Mouse (Mus musculus) thymus, adult 2 months (tissue): ENCODE data around the gene Slfn2.

Source experiments
- CTCF ChIP-seq: fragments of 200-500 bp; IDR thresholded peaks from 2 replicates; pipeline ENCODE4 v1.5.1; 2012; ENCODE audit warnings: mild to moderate bottlenecking, control low read depth, low read length, moderate library complexity, borderline replicate concordance; ENCODE audit not compliant: control insufficient read depth, poor library complexity, insufficient read depth; ENCODE audit errors: extremely low read depth
- POLR2A ChIP-seq: fragments of 200-500 bp; IDR thresholded peaks from 2 replicates; pipeline ENCODE4 v1.6.1; 2012; ENCODE audit warnings: mild to moderate bottlenecking, low read length, control low read depth, moderate library complexity; ENCODE audit not compliant: control insufficient read depth, poor library complexity, insufficient read depth; ENCODE audit errors: extremely low read depth

DNA sequence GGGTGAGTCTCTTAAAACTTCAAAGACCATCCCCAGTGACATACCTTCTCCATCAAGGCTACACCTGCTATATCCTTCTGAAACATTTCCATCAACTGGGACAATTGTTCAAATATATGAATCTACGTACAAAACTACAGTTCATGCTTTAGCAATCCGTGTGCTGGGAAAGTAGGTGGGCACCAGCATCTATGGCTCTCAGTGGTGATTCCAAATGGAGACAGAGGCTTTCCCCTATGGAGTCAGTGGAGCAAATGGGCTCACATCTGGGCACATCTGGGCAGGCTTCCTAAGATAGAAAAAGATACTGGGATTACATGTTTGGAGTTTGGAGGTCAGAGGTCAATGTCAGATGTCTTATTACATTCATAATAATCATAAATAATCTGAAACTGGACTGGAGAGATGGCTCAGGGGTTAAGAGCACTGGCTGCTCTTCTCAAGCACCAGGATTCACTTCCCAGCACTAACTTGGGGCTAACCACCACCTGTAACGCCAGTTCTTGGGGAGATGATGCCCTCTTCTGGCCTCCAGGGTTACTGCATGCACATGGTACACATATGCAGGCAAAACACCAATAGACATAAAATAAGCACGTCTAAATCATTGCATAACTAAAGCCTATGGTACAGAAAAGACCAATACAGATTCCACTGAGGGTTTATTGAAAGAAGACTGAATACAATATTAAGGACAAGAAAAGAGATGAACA is 3.2 kb downstream of the Slfn2 start:
- TF ChIP-seq CTCF, result no peak
- TF ChIP-seq POLR2A, result no peak
